Mouse (Mus musculus) frontal cortex, postnatal 10 days (tissue): ENCODE data around the gene Gpr19.

ENCODE experiments used
- DNase-seq, 2 experiments: peaks; one replicate each; pipeline ENCODE4 v3.0.0; 2022; ENCODE audit warnings: low spot score in 2 of 2, mixed read lengths in 1 of 2

The Gpr19 gene

GRCm38 (mm10) chr6:134849461-134849860 lies 48.9 kb downstream of the Gpr19 start:
- no peak for DNase-seq

DNA sequence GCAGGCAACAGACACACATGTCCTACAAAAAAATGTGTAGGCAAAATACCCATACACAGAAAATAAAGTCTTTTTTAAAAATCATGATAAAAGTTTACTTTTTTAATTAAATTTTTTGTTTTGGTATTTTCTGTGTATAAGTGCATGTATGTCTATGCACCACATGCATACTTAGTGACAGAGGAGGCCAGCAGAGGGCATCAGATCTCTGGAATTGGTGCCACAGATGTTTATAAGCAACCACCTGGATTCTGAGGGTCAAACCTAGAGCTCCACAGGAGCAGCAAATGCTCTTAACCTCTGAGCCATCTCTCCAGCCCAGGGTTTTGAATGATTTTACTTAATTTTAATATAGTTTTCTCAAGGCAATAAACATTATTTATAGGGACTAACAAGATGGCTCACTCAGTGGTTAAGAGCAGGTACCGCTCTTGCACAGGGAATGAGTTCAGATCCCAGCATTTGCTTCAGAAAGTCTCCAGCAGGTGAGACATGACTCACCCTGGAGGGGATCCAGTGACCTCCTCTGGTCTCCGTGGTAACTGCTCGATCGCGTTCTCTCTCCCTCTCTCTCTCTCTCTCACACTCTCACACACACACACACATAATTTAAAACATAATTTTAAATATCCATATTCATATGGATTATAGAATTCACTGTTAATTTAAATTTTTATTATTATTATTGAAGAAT lies 50.0 kb downstream of the Gpr19 start:
- DNase-seq = no peak

DNA sequence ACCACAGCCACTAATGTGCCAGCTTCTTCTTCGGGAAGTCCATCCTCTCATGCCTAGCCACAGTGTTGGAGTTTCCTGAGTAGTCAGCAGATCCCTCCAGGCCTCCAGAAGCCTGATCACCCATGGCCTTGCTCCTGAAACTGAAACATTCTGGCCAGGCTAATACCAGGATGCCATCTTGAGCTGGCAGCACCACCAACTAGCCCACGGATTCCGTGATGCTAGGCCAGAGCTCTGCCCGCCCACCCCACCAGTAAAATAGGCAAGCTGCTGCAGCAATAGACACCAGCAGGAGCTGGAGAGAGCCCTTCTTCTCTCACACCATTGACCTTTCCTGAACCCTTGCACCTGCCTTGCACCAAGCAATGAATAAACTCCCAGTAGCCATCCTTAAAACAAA lies 50.8 kb downstream of the Gpr19 start:
- no peak for DNase-seq

GRCm38 (mm10) chr6:134846308-134846707 lies 52.1 kb downstream of the Gpr19 start:
- DNase-seq = no peak

- no peak for DNase-seq
Observed at GRCm38 (mm10) chr6:134845726-134846125, 52.7 kb downstream of the Gpr19 start.

GRCm38 (mm10) chr6:134840346-134840745 lies 58.0 kb downstream of the Gpr19 start:
- DNase-seq = no peak

DNA sequence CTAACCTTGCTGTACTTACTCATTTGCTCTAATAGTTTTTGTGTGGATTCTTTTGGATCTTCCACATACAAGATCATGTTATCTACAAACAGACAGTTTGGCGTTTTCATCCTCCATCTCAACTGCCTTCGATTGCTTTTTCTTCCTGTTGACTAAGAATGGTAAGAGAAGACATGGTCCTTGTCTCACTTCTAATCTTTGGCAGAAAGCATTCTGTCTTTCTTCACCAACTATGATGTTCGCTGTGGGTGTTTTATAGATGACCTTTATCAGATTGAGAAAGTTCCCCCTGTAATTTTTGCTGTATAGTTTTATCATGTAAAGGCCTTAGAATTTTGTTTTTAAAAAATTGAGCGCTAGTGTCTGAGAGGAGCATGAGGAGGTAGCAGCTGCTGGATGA lies 60.3 kb downstream of the Gpr19 start:
- DNase-seq = no peak

- DNase-seq = no peak
Observed at GRCm38 (mm10) chr6:134834585-134835251, 63.7 kb downstream of the Gpr19 start.

- DNase-seq = no peak
Observed at GRCm38 (mm10) chr6:134830776-134831175, 67.6 kb downstream of the Gpr19 start.

DNA sequence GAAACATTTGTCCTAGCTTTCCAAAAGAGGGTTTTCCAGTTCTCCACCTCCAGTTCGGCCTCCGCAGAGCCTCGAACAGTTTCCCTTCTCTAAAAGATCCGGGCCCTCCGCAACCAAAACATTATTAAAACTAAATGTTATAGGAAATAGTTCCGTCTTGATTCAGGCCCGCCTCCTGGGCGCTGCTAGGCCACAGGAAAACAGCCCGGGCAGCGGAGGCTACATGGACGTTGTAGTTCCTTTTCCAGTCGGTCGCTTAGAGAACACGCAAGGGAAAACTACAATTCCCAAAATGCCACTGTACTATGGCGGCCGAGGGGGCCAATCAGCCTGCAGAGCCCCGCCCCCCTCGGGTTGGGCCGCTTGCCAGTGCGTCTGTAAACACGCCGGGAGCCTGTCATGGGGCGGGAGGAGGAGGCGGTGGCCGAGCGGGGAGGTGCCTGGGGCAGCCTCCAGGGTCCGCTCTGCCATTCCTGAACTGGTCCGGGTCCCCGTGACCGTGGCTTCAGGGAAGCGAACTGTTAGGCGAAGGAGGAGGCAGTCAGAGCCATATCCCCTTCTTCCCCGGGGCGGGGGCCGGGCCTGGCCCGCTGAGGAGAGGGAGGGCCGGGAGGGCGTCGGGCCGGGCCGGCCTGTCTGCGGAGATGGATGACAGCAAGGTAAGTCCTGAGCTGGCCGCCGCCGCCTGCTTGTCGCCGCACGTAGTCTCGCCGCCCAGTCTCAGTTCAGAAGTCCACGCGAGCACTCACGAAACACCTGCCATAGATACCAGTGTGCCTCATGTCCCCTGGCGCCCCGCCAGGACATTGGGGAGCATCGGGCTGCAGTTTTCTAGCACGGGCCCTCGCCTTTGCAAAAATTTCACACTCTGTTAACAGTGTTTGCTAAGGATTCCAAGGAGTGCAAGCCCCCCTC lies 68.3 kb downstream of the Gpr19 start, which contains the start of gene Crebl2:
Crebl2 (plus strand) TSS at position 369 of the 915 bp plus-strand sequence.
- DNase-seq = peak; percentile 99

GRCm38 (mm10) chr6:134822844-134823243 lies 75.5 kb downstream of the Gpr19 start:
- no peak for DNase-seq

DNA sequence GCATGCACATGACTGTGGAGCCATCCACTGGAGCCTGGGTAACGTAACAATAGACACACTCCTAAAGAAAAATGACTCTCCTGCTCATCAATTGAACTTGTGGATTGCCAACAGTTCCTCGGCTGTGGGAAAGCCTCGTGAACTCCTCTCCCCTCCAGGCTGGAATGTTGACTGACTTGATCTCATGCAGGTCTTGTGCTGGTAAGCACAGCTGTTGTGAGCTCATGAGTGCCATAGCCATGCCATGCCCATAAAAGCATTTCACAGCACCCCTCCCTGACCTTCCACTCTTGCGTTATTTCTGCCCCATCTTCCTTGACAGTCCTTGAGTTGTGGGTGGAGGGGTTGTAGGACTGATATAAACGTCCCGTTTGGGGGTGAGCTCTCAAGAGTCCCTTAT lies 78.0 kb downstream of the Gpr19 start:
- DNase-seq = no peak

DNA sequence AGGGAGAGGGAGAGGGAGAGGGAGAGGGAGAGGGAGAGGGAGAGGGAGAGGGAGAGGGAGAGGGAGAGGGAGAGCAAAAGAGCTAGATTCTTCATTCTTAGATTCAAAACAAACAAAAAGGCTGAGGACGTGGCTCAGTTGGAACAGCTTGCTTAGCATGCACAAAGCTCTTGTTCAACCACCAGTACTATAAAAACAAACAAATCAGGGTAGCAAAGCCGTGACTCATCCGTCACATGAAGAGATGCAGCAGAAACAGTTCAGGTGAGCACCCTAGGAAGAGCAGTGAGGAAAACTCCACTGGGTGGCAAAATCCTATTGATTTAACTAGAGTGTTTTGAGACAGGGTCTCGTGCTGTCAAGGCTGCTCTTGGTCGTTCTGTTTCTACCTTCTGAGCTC lies 78.6 kb downstream of the Gpr19 start:
- no peak for DNase-seq
